11 mouse cellular contexts compared by ENCODE assay signal in the genomic region with DNA sequence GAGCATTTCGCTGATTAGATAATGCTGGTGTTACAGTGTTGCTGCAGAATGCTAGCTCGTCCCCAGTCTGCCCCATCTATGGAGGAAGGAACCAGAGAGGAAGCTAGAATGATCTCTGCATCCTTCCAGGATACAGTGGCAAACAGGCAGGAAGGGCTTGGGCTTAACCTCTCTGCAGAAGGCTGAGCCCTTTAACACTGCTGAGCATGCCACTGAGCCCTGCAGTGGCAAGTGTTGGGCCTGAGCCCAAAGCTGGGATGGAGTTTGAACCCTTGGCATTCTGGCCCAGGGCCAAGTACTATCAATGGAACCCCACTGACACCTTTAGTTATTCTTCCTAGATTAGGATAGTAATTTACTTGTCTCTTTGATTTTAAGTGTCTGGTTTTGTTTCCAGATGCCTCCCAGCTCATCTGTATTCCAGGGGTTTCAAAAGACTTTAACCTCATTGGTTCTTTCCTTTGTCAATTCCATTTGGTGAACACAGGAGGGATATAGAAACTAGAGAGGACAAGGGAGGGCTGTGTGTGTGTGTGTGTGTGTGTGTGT.
A peak's percentile ranks its signal among the peaks of the same experiment; 100 is the strongest.
DNase-seq lines count a peak whose midpoint lies in the region; ATAC-seq and TF ChIP-seq lines count a peak whose summit lies in the region.
"Had no signal": no experiment of that assay in that cellular context is flagged by ENCODE, and none has a peak within 500 bp of the region (broad histone marks: within the 10 kb centered on the region; RNA-seq: fewer than 3 reads in every experiment).

No protein-coding gene starts in this region.

- peak; percentile 82 for ATAC-seq in neural tube, embryonic 14.5 days (ENCODE audit: low read depth)
- ATAC-seq in hindbrain, embryonic 13.5 days (ENCODE audit: low FRiP score): no peak

- peak; percentile 92 for DNase-seq in heart, adult 11 months
- DNase-seq in heart, adult 8-10 months (ENCODE audit: low spot score): no peak
- DNase-seq in retina, postnatal 1 day: peak; percentile 13
- DNase-seq in retina, embryonic 14.5 days (ENCODE audit: low spot score): no peak
- peak; percentile 60 to 79 for DNase-seq in kidney, adult 8-10 months
- no peak for DNase-seq in thymus, adult 2 months
- DNase-seq: cerebellum, adult 2 months had no signal

- H3K27ac ChIP-seq in neural tube, embryonic 14.5 days (ENCODE audit: low read depth, low read length): no peak overlapping the region
- H3K27ac ChIP-seq in hindbrain, embryonic 13.5 days: no peak overlapping the region
- H3K27ac ChIP-seq in thymus, adult 2 months (ENCODE audit: control insufficient read depth, insufficient read depth, low read length): no peak overlapping the region
- H3K27ac ChIP-seq: hindbrain, embryonic 15.5 days; left cerebral cortex, adult 2 months had no signal

- H3K36me3 ChIP-seq in neural tube, embryonic 14.5 days (ENCODE audit: control insufficient read depth, insufficient read depth, low read length): no peaks in the 10 kb centered on the region
- H3K36me3 ChIP-seq in hindbrain, embryonic 13.5 days: no peaks in the 10 kb centered on the region
- no peaks in the 10 kb centered on the region for H3K36me3 ChIP-seq in thymus, adult 2 months (ENCODE audit: control insufficient read depth, insufficient read depth, low read length)
- H3K36me3 ChIP-seq: hindbrain, embryonic 15.5 days had no signal

- no peak overlapping the region for H3K4me3 ChIP-seq in neural tube, embryonic 14.5 days (ENCODE audit: low read depth, low read length)
- H3K4me3 ChIP-seq in hindbrain, embryonic 13.5 days: no peak overlapping the region
- H3K4me3 ChIP-seq in thymus, adult 2 months (ENCODE audit: control insufficient read depth, insufficient read depth, low read length): no peak overlapping the region
- H3K4me3 ChIP-seq: hindbrain, embryonic 15.5 days; left cerebral cortex, adult 2 months had no signal

- no peak for TF ChIP-seq CTCF in thymus, adult 2 months (IDR thresholded peaks at IDR 0.05; ENCODE audit: borderline replicate concordance, control insufficient read depth, extremely low read depth, insufficient read depth, low read length, poor library complexity)

- H3K27me3 ChIP-seq in neural tube, embryonic 14.5 days (ENCODE audit: control insufficient read depth, insufficient read depth, low read length): no peaks in the 10 kb centered on the region
- no peaks in the 10 kb centered on the region for H3K27me3 ChIP-seq in hindbrain, embryonic 13.5 days
- no peaks in the 10 kb centered on the region for H3K27me3 ChIP-seq in thymus, adult 2 months (ENCODE audit: control insufficient read depth, insufficient read depth, low read length)
- H3K27me3 ChIP-seq: hindbrain, embryonic 15.5 days had no signal

- H3K9ac ChIP-seq in neural tube, embryonic 14.5 days (replicated peaks; ENCODE audit: low read depth, low read length): no peak overlapping the region
- no peak overlapping the region for H3K9ac ChIP-seq in hindbrain, embryonic 13.5 days
- H3K9ac ChIP-seq: hindbrain, embryonic 15.5 days had no signal

- H3K4me2 ChIP-seq in neural tube, embryonic 14.5 days (ENCODE audit: low read depth, low read length): no peak overlapping the region
- H3K4me2 ChIP-seq in hindbrain, embryonic 13.5 days: no peak overlapping the region
- H3K4me2 ChIP-seq: hindbrain, embryonic 15.5 days had no signal

- H3K9me3 ChIP-seq in neural tube, embryonic 14.5 days (ENCODE audit: control insufficient read depth, low read length): no peaks in the 10 kb centered on the region
- no peaks in the 10 kb centered on the region for H3K9me3 ChIP-seq in hindbrain, embryonic 13.5 days
- H3K9me3 ChIP-seq: hindbrain, embryonic 15.5 days had no signal

- H3K4me1 ChIP-seq in neural tube, embryonic 14.5 days (ENCODE audit: control insufficient read depth, insufficient read depth, low read length): peaks cover 12% of the 10 kb centered on the region
- peaks cover 20% of the 10 kb centered on the region for H3K4me1 ChIP-seq in hindbrain, embryonic 13.5 days (replicated peaks)
- H3K4me1 ChIP-seq in thymus, adult 2 months (replicated peaks; ENCODE audit: control insufficient read depth, insufficient read depth, low read length): no peaks in the 10 kb centered on the region

- WGBS in neural tube, embryonic 14.5 days: 64% methylated on average over 2 of the region's 2 CpGs
- WGBS in hindbrain, embryonic 13.5 days: 72% methylated on average over 2 of the region's 2 CpGs
- WGBS in thymus, adult 2 months: 84% methylated on average over 2 of the region's 2 CpGs

- no peak for TF ChIP-seq POLR2A in thymus, adult 2 months (IDR thresholded peaks at IDR 0.05; ENCODE audit: control insufficient read depth, extremely low read depth, insufficient read depth, low read length, poor library complexity)

Comparison
In these comparisons a context has a peak if more than half of its experiments do, and no peak if none do; other contexts are left out.
1. DNase-seq: peak in heart, adult 11 months (single experiment), retina, postnatal 1 day (single experiment) and kidney, adult 8-10 months (2 of 2); none in heart, adult 8-10 months (single experiment), retina, embryonic 14.5 days (single experiment) and thymus, adult 2 months (single experiment).